Mouse (Mus musculus): Measurements from ENCODE around the gene Steap3.
A peak's percentile ranks its signal among the peaks of the same experiment; 100 is the strongest.

Steap3 gene

GRCm38 (mm10) chr1:120145527-120146216 lies 126.8 kb downstream of the Steap3 start:
- peak; percentile 56 for DNase-seq

- DNase-seq, result no peak
Observed at GRCm38 (mm10) chr1:120142551-120142950, 130.0 kb downstream of the Steap3 start.
